Mouse (Mus musculus) MEL (cell line): ENCODE results near the gene Hexim1.

Experiments
- CTCF ChIP-seq, 3 experiments: IDR thresholded peaks in 2 of 3; conservative IDR thresholded peaks in 1 of 3; 2 replicates each; pipeline ENCODE4 v1.5.1; 2011 to 2012; ENCODE audit warnings: low read length in 3 of 3, low read depth in 2 of 3, mild to moderate bottlenecking in 2 of 3, improper control_type of control experiment in 1 of 3, inconsistent platforms in 1 of 3, mixed read lengths in 1 of 3, moderate library complexity in 1 of 3; ENCODE audit not compliant: control insufficient read depth in 1 of 3, insufficient read depth in 1 of 3, poor library complexity in 1 of 3, severe bottlenecking in 1 of 3
- EP300 ChIP-seq, 2 experiments: IDR thresholded peaks; 2 replicates each; pipeline ENCODE4 v1.6.1; 2011; ENCODE audit warnings: improper control_type of control experiment in 2 of 2, low read length in 2 of 2, low read depth in 1 of 2, mild to moderate bottlenecking in 1 of 2
- GATA1 ChIP-seq: IDR thresholded peaks from 2 replicates; pipeline ENCODE4 v1.6.1; 2011; ENCODE audit warnings: low read depth, low read length, improper control_type of control experiment
- MAX ChIP-seq: IDR thresholded peaks from 2 replicates; pipeline ENCODE4 v1.6.1; 2011; ENCODE audit warnings: low read length, improper control_type of control experiment
- MXI1 ChIP-seq: IDR thresholded peaks from 2 replicates; pipeline ENCODE4 v1.6.1; 2011; ENCODE audit warnings: mild to moderate bottlenecking, low read depth, low read length, improper control_type of control experiment
- POLR2AphosphoS5 ChIP-seq: IDR thresholded peaks from 2 replicates; pipeline ENCODE4 v1.6.1; 2012; ENCODE audit warnings: low read depth, borderline replicate concordance, mild to moderate bottlenecking, inconsistent platforms, low read length, moderate library complexity, mixed read lengths
- TAL1 ChIP-seq: IDR thresholded peaks from 2 replicates; pipeline ENCODE4 v1.6.1; 2012; ENCODE audit warnings: mild to moderate bottlenecking, inconsistent platforms, low read length, moderate library complexity, mixed read lengths
- TBP ChIP-seq: IDR thresholded peaks from 2 replicates; pipeline ENCODE4 v1.8.0; 2011; ENCODE audit warnings: low read depth, low read length, improper control_type of control experiment
- USF1 ChIP-seq: IDR thresholded peaks from 2 replicates; pipeline ENCODE4 v1.6.1; 2014; ENCODE audit warnings: low read depth, mild to moderate bottlenecking, inconsistent platforms, low read length, improper control_type of control experiment, moderate library complexity
- ZKSCAN1 ChIP-seq: IDR thresholded peaks from 2 replicates; pipeline ENCODE4 v1.6.1; 2012; ENCODE audit warnings: low read depth, mild to moderate bottlenecking, inconsistent platforms, low read length, improper control_type of control experiment, moderate library complexity

- TF ChIP-seq CTCF (IDR thresholded peaks at IDR 0.05 in 2 of 3, conservative IDR thresholded peaks at IDR 0.05 in 1 of 3; ENCODE audit: control insufficient read depth in 1 of 3, insufficient read depth in 1 of 3, low read depth in 2 of 3, low read length in 3 of 3, poor library complexity in 1 of 3, severe bottlenecking in 1 of 3) (no peak), USF1 (no peak), TAL1 (no peak), GATA1 (no peak), ZKSCAN1 (no peak), POLR2AphosphoS5 (no peak), MAX (no peak), TBP (no peak), MXI1 (no peak), EP300 (IDR thresholded peaks at IDR 0.05; ENCODE audit: low read depth in 1 of 2, low read length in 2 of 2) (no peak)
Measured at GRCm38 (mm10) chr11:103068272-103068671, 47.8 kb upstream of the Hexim1 start.
